Mouse (Mus musculus) G1E (cell line): ENCODE data around the gene Paf1. TPM values are rescaled to one million over a fixed set of nuclear protein-coding genes. Genes with fewer than 3 reads are reported as not detected.
A peak's percentile ranks its signal among the peaks of the same experiment; 100 is the strongest.

Experiments
- ATAC-seq: 2 replicates; pipeline ENCODE4 v1.8.0; 2016; ENCODE audit warnings: mild to moderate bottlenecking; ENCODE audit not compliant: insufficient number of reproducible peaks, poor library complexity, low FRiP score, severe bottlenecking; ENCODE audit errors: extremely low read depth
- DNase-seq: peaks from one replicate; pipeline ENCODE4 v3.0.0; 2012; ENCODE audit warnings: low spot score
- H3K27me3 ChIP-seq: 2 replicates; pipeline ENCODE4 v1.6.1; 2012; ENCODE audit warnings: mild to moderate bottlenecking, low read length, inconsistent platforms; ENCODE audit not compliant: insufficient read depth
- H3K36me3 ChIP-seq: replicated peaks from 2 replicates; pipeline ENCODE3; 2012; ENCODE audit warnings: mild to moderate bottlenecking, inconsistent platforms
- H3K4me1 ChIP-seq: 2 replicates; pipeline ENCODE4 v1.6.1; 2012; ENCODE audit warnings: low read depth, low read length, inconsistent platforms, mixed read lengths; ENCODE audit not compliant: insufficient read depth
- H3K4me3 ChIP-seq: 2 replicates; pipeline ENCODE4 v1.5.1; 2012; ENCODE audit warnings: low read depth, mild to moderate bottlenecking, inconsistent platforms, low read length, moderate library complexity, mixed read lengths
- H3K9me3 ChIP-seq: replicated peaks from 2 replicates; pipeline ENCODE4 v1.6.1; 2012; ENCODE audit warnings: inconsistent platforms
- CTCF ChIP-seq: IDR thresholded peaks from 2 replicates; pipeline ENCODE4 v1.5.1; 2012; ENCODE audit warnings: low read depth, low read length, inconsistent platforms, mixed read lengths
- GATA1 ChIP-seq: IDR thresholded peaks from 2 replicates; pipeline ENCODE4 v1.6.1; 2012; ENCODE audit warnings: borderline replicate concordance, low read length, inconsistent platforms, mixed read lengths
- GATA2 ChIP-seq: IDR thresholded peaks from 2 replicates; pipeline ENCODE4 v1.6.1; 2012; ENCODE audit warnings: low read depth, low read length, inconsistent platforms, borderline replicate concordance
- POLR2AphosphoS5 ChIP-seq: IDR thresholded peaks from 2 replicates; pipeline ENCODE4 v1.6.1; 2012; ENCODE audit warnings: low read depth, low read length, inconsistent platforms; ENCODE audit not compliant: insufficient replicate concordance
- TAL1 ChIP-seq: conservative IDR thresholded peaks from 2 replicates; pipeline ENCODE4 v1.6.1; 2012; ENCODE audit warnings: low read depth, low read length, inconsistent platforms, mixed read lengths
- polyA plus RNA-seq: library from polyadenylated mRNA; stranded (reverse); fragments of >175 nt; gene quantifications from 2 replicates; pipeline ENCODE4 v1.2.3, GENCODE M21; 2012
- total RNA-seq, 2 experiments: library from RNA; stranded (forward) in 1 of 2; stranded (reverse) in 1 of 2; fragments of 200-1000 nt in 1 of 2; fragments of >200 nt in 1 of 2; fragmentation: Nextera tagmentation in 1 of 2; gene quantifications; 2 replicates each; pipeline ENCODE4 v1.2.3; 2014 to 2017

Paf1 gene
- total and polyA plus RNA-seq, 3 experiments = 68.5 to 170 (median 96.2) TPM

DNA sequence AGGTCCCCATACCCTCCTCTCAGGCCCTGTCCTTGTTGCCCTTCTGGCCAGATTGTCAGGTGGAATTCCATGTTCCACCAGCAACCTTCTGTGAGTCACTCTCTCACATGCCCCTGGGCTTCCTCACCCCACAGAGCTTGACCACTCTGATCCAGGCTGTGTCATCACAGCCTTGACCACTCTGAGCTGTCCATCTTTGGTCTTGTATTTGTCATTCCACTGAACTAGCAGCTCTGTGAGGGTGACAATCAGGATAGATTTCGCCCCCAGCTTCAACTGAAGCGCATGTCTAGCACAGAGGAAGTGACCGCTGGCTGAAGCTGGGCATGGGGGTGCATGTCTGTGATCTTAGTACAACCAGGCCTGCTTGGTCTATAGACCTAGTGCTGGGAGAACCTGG, 2.4 kb upstream of the Paf1 start:
- Histone ChIP-seq H3K27me3 (no peaks in the 10 kb centered on the region), H3K4me3 (no peak overlapping the region), H3K4me1 (peaks cover 38% of the 10 kb centered on the region), H3K36me3 (peaks cover 69% of the 10 kb centered on the region), H3K9me3 (no peaks in the 10 kb centered on the region)
- TF ChIP-seq GATA2 (no peak), CTCF (no peak), POLR2AphosphoS5 (no peak), TAL1 (no peak), GATA1 (no peak)
- no peak for DNase-seq
- no peak for ATAC-seq

DNA sequence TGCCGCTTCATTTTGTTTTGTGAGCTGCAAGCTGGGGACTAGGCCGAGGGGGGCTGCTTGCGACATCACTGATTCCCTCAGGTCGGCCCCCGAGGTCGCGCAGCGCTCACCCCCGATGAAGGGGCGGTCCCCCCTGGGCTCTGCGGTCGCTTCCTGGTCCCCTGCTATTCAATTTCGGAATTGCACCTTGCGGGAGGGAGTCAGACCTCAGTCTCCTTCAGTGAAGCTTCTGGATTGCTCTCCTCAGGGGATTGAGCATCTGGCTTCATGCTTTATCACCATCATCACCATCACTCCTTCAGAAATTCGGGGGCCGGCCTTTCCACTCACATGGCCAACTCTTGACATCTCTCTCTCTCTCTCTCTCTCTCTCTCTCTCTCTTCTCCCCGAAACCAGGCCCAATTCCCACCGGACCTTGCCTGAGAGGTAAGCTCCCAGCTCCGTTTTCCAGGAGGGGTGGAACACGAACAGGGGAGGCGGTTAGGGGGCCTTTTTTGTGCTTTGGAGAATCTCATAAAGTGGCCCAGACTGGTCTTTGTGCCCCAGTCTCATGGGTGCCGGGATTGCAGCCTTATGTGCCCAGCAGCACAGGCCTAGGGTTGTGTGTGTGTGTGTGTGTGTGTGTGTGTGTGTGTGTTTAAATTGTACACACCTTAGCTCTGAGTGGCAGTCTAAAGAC, 661 bp downstream of the Paf1 start:
- H3K4me1 ChIP-seq = peaks cover 24% of the 10 kb centered on the region
- ATAC-seq (no peak), DNase-seq (no peak)
- no peaks in the 10 kb centered on the region for H3K27me3 ChIP-seq
- H3K36me3 ChIP-seq = peaks cover 70% of the 10 kb centered on the region
- no peaks in the 10 kb centered on the region for H3K9me3 ChIP-seq
- peak overlapping the region; percentile 95 for H3K4me3 ChIP-seq
- no peak for TF ChIP-seq CTCF
- TF ChIP-seq GATA2 = no peak
- no peak for TF ChIP-seq GATA1
- no peak for TF ChIP-seq TAL1
- TF ChIP-seq POLR2AphosphoS5 = no peak

DNA sequence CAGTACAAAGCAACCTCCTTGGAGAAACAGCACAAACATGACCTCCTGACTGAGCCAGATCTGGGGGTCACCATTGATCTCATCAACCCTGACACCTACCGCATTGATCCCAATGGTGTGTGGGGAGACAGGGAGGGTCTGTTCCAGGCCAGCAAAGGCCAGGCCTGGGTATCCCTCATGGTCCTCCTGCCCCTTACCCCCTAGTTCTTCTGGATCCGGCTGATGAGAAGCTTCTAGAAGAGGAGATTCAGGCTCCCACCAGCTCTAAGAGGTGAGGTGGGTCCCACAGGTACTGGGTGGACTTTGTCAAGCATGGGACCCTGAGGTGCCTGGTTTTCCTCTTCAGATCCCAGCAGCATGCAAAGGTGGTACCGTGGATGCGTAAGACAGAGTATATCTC, 2.7 kb downstream of the Paf1 start:
- TF ChIP-seq GATA1 = no peak
- no peak for TF ChIP-seq GATA2
- no peak for TF ChIP-seq CTCF
- no peak for TF ChIP-seq TAL1
- no peak for TF ChIP-seq POLR2AphosphoS5
- H3K36me3 ChIP-seq = peaks cover 69% of the 10 kb centered on the region
- H3K4me1 ChIP-seq = peaks cover 23% of the 10 kb centered on the region
- ATAC-seq (no peak), DNase-seq (no peak)
- H3K9me3 ChIP-seq = no peaks in the 10 kb centered on the region
- H3K27me3 ChIP-seq = no peaks in the 10 kb centered on the region
- no peak overlapping the region for H3K4me3 ChIP-seq

DNA sequence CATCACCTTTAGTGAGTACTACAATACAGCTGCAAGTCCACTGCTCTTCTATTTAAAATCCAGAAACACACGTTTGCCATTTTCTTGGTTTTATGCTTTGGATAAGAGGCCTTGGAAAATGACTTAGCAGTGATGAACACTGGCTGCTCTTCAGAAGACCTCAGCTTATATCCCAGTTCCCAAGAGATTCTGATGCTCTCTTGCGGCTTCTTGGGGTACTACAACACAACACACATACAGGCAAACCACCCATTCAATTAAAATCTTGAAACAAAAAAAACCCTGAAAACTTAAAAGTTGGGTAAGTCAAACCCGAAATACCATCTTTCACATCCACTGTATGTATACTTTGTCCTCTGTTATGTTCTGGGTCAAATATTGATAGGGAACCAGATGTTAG, 5.2 kb downstream of the Paf1 start:
- Histone ChIP-seq H3K27me3 (no peaks in the 10 kb centered on the region), H3K36me3 (peaks cover 87% of the 10 kb centered on the region), H3K4me1 (peaks cover 11% of the 10 kb centered on the region), H3K9me3 (no peaks in the 10 kb centered on the region), H3K4me3 (no peak overlapping the region)
- TF ChIP-seq GATA1 (no peak), CTCF (0 out of 2 replicates have a peak, but pooled peaks have one; percentile 34)
- DNase-seq = no peak
- ATAC-seq = no peak

- Histone ChIP-seq H3K4me3 (no peak overlapping the region), H3K27me3 (no peaks in the 10 kb centered on the region)
Observed at GRCm38 (mm10) chr7:28398696-28399340, 6.1 kb downstream of the Paf1 start.

GRCm38 (mm10) chr7:28401030-28401429, 8.3 kb downstream of the Paf1 start:
- H3K4me1 ChIP-seq = peaks cover 3% of the 10 kb centered on the region
- no peak for ATAC-seq
- no peaks in the 10 kb centered on the region for H3K9me3 ChIP-seq
- DNase-seq = no peak
- no peak for TF ChIP-seq GATA1
- TF ChIP-seq GATA2 = no peak
- no peak for TF ChIP-seq POLR2AphosphoS5
- TF ChIP-seq TAL1 = no peak
- TF ChIP-seq CTCF = no peak
- H3K4me3 ChIP-seq = no peak overlapping the region
- H3K27me3 ChIP-seq = no peaks in the 10 kb centered on the region
- H3K36me3 ChIP-seq = peaks cover 98% of the 10 kb centered on the region

More at GRCm38 (mm10) chr7:28398696-28399340, 6.1 kb downstream of the Paf1 start:
- Histone ChIP-seq H3K9me3 (no peaks in the 10 kb centered on the region), H3K4me1 (peaks cover 6% of the 10 kb centered on the region), H3K36me3 (peaks cover 94% of the 10 kb centered on the region)
- no peak for DNase-seq
- ATAC-seq = no peak
- TF ChIP-seq TAL1 = no peak
- TF ChIP-seq GATA2 = no peak
- no peak for TF ChIP-seq CTCF
- TF ChIP-seq GATA1 = no peak
- TF ChIP-seq POLR2AphosphoS5 = no peak
